Mouse (Mus musculus): ENCODE results near the gene Ap2m1. TPM values are rescaled to one million over a fixed set of nuclear protein-coding genes. Genes with fewer than 3 reads are reported as not detected.

The Ap2m1 gene
- polyA plus RNA-seq, 1 experiment from 2014 or later = 487 TPM

DNA sequence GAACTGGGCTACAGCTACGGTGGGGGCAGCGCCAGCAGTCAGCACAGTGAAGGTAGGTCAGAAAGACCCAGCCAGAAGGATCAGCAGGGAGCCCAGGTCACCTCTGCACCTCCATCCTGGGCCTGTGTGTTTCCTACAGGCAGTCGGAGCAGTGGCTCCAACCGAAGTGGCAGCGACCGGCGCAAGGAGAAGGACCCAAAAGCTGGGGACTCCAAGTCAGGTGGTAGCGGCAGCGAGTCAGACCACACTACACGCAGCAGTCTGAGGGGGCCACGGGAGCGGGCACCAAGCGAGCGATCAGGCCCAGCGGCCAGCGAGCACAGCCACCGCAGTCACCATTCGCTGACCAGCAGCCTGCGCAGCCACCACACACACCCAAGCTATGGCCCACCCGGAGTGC is 4.3 kb upstream of the Ap2m1 start:
- Histone ChIP-seq H3K4me3 (no peak overlapping the region), H3K9me3 (replicated peaks) (no peaks in the 10 kb centered on the region), H3K27ac (ENCODE audit: poor library complexity, severe bottlenecking) (no peak overlapping the region), H3K27me3 (replicated peaks) (no peaks in the 10 kb centered on the region), H3K4me1 (replicated peaks) (peaks cover under 1% of the 10 kb centered on the region; the same call in 1 of the 2 replicates), H3K4me2 (no peak overlapping the region), H3K36me3 (peaks cover 75% of the 10 kb centered on the region), H3K9ac (no peak overlapping the region)
- WGBS = 92% methylated on average over 20 of the region's 20 CpGs
- no peak for ATAC-seq (ENCODE audit: insufficient number of reproducible peaks, low FRiP score)

DNA sequence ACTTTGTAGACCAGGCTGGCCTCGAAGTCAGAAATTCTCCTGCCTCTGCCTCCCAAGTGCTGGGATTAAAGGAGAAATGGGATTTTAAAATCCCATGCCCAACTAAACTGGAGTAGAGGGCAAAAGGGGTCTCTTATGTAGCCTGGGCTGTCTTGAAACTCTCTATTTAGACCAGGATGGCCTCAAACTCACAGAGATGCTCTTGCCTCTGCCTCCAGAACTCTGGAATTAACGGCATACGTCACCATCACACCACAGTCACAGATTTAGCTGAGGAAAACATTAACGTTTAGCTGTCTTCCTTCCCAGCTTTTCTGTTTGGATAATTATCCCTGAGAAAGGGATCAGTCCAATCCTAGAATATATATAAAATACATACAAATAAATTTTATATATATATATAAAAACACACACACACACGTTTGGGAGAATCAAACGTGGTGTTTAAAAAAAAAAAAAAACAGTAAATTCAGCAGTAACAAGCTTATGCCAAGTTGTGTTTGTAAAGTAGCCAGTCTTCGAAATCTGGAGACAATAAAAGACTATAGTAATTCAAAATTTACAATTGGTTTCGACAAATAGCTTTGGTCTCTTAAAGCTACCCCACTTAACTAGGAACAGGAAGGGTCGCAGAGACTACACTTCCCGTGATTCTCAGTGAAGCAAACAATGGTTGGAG is 522 bp upstream of the Ap2m1 start:
- no peaks in the 10 kb centered on the region for H3K9me3 ChIP-seq (replicated peaks)
- WGBS = 48% methylated on average over 10 of the region's 10 CpGs
- peaks cover 59% of the 10 kb centered on the region for H3K36me3 ChIP-seq
- no peak overlapping the region for H3K27ac ChIP-seq (ENCODE audit: poor library complexity, severe bottlenecking)
- peaks cover 29% of the 10 kb centered on the region for H3K4me1 ChIP-seq (replicated peaks)
- no peaks in the 10 kb centered on the region for H3K27me3 ChIP-seq (replicated peaks)
- no peak for ATAC-seq (ENCODE audit: insufficient number of reproducible peaks, low FRiP score)
- H3K4me2 ChIP-seq = no peak overlapping the region
- H3K9ac ChIP-seq = no peak overlapping the region
- H3K4me3 ChIP-seq = 0 out of 2 replicates have a peak overlapping the region, but pooled peaks have one; percentile 83

DNA sequence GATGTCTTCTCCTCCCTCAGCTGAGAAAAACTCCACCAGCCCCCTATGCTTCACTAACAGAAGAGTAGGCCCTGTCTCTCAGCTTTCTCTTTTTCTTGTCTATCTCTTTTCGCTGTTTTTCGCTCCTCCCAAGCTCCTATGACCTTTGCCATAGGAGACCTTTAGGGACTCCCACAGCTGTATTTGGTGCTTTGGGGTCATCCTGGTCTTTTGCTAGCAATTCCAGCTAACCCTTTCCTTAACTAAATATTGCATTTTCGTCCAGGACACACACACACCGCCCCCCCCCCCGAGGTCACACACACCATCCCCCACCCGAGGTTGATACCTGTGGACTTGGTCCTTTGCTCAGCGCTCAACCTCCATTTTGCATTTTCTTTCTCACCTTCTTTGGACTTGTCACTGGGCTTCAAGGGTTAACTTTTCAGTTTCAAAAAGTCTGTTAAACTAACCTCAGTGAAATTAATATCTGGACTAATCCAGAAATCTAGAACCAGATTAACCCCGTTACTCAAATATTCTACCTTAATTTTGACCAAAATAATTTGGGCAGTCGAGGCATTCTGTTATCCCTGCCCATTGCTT is 895 bp downstream of the Ap2m1 start:
- Histone ChIP-seq H3K27ac (ENCODE audit: poor library complexity, severe bottlenecking) (peak overlapping the region; percentile 86), H3K9ac (peak overlapping the region; percentile 92), H3K4me2 (peak overlapping the region; percentile 96), H3K9me3 (replicated peaks) (no peaks in the 10 kb centered on the region), H3K27me3 (replicated peaks) (no peaks in the 10 kb centered on the region), H3K36me3 (peaks cover 61% of the 10 kb centered on the region), H3K4me1 (replicated peaks) (peaks cover 29% of the 10 kb centered on the region), H3K4me3 (peak overlapping the region; percentile 83)
- no peak for ATAC-seq (ENCODE audit: insufficient number of reproducible peaks, low FRiP score)
- WGBS = 32% methylated on average over 9 of the region's 9 CpGs

DNA sequence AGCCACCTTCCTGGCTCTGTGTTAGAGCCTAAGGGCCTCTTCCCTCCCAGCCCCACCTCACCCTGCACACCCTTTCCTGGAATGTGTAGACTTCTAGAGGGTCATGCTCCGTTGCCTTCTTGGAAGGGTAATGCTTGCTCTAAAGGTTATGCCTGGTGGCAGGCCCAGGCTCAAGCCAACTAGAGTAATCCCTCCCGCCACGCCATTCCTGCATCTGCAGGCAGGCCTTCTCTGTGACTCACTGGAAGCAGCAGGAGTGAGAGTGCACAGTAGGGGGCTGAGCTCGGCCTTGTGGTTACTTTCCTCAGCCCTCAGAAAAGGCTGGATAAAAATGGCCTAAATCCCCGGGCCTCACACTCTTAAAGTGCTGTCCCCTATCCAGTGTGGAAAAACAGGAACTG is 1.8 kb downstream of the Ap2m1 start:
- Histone ChIP-seq H3K36me3 (peaks cover 61% of the 10 kb centered on the region), H3K9me3 (replicated peaks) (no peaks in the 10 kb centered on the region), H3K4me3 (peak overlapping the region; percentile 83), H3K4me2 (peak overlapping the region; percentile 96), H3K9ac (peak overlapping the region; percentile 64), H3K27me3 (replicated peaks) (no peaks in the 10 kb centered on the region), H3K27ac (ENCODE audit: poor library complexity, severe bottlenecking) (peak overlapping the region; percentile 22; the same call in 1 of the 2 replicates), H3K4me1 (replicated peaks) (peaks cover 29% of the 10 kb centered on the region)
- WGBS = 20% methylated on average over 5 of the region's 5 CpGs
- ATAC-seq (ENCODE audit: insufficient number of reproducible peaks, low FRiP score) = no peak

DNA sequence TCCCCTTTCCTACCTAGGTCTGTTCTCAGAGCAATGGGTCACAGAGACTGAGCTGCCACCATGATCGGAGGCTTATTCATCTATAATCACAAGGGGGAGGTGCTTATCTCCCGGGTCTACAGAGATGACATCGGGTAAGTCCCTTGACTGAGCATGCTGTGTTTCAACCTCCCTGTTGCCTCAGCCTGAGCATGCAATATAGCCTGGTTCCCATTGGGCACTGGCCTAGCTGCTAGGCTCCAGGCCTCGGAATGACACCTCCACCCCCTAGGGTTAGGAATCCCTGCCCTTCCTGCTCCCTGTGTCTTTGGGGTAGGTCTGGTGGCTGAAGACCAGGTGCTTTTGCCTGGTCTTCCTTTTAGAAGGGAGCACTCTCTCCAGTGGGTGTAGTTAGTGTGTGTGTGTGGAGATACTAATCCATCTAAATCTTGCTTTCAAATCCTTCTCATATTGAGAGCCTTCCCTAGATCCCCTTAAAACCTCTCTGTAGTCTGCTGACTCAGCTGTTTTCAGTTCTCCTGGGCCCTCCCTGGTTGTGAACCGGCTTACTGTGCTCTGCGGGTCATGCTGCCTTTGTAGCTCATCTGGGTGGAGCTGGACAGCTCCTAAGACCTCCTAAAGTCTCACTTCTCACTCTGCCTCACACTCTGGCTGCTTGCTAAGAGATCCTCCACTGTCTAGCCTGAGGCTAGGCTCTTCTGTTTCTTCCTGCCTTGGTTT is 2.5 kb downstream of the Ap2m1 start:
- Histone ChIP-seq H3K4me2 (peak overlapping the region; percentile 96), H3K9me3 (replicated peaks) (no peaks in the 10 kb centered on the region), H3K36me3 (peaks cover 61% of the 10 kb centered on the region), H3K4me3 (peak overlapping the region; percentile 83), H3K27ac (ENCODE audit: poor library complexity, severe bottlenecking) (no peak overlapping the region), H3K4me1 (replicated peaks) (peaks cover 29% of the 10 kb centered on the region), H3K27me3 (replicated peaks) (no peaks in the 10 kb centered on the region), H3K9ac (peak overlapping the region; percentile 64)
- WGBS = 25% methylated on average over 6 of the region's 6 CpGs
- no peak for ATAC-seq (ENCODE audit: insufficient number of reproducible peaks, low FRiP score)

DNA sequence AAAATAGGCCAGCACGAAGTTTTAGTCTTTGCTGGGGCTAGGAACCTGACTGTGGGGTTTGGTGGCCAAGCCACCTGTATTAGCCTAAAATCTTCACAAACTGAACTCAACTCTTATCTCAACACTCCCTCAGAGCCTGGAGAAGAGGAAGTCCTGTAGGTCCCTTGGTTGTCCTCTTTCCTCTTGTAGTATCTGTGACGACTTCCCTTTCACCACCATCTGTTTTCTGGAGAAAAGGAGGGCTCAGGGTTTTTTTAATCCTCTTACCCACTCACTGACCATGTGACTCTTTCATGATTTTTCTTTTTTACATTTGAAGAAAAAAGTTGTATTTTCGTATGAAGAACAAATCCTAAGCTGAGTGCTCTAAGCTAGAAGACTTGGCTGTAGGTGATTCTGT is 4.4 kb downstream of the Ap2m1 start:
- no peak overlapping the region for H3K4me3 ChIP-seq
- no peaks in the 10 kb centered on the region for H3K27me3 ChIP-seq (replicated peaks)
- peaks cover 29% of the 10 kb centered on the region for H3K4me1 ChIP-seq (replicated peaks)
- no peak overlapping the region for H3K4me2 ChIP-seq
- H3K27ac ChIP-seq (ENCODE audit: poor library complexity, severe bottlenecking) = no peak overlapping the region
- H3K36me3 ChIP-seq = peaks cover 66% of the 10 kb centered on the region
- no peaks in the 10 kb centered on the region for H3K9me3 ChIP-seq (replicated peaks)
- ATAC-seq (ENCODE audit: insufficient number of reproducible peaks, low FRiP score) = no peak
- no peak overlapping the region for H3K9ac ChIP-seq
- WGBS = 63% methylated on average over 3 of the region's 3 CpGs

DNA sequence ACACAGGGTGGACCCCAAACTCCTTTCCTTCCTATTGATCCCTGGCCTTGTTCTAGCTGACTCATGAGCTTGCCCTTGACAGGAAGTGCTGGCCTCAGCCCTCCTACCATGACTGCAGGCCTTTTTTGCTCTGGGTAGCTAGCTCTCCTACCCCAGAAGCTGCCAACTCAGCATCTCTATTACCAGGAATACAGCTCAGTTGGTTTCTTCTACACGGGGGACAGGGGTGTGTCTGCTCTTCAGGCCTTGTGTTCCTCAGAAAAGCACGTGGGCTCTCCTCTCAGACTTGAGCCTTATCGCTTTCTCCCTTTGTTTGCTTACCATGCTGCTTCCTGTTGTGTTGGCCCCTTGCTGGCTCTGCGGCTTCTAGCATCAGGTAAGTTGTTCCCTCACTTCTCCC is 5.2 kb downstream of the Ap2m1 start:
- Histone ChIP-seq H3K27me3 (replicated peaks) (no peaks in the 10 kb centered on the region), H3K36me3 (peaks cover 74% of the 10 kb centered on the region), H3K4me3 (no peak overlapping the region), H3K9me3 (replicated peaks) (no peaks in the 10 kb centered on the region), H3K4me1 (replicated peaks) (peaks cover 29% of the 10 kb centered on the region), H3K9ac (no peak overlapping the region), H3K27ac (ENCODE audit: poor library complexity, severe bottlenecking) (no peak overlapping the region), H3K4me2 (no peak overlapping the region)
- WGBS = 66% methylated on average over 4 of the region's 4 CpGs
- ATAC-seq (ENCODE audit: insufficient number of reproducible peaks, low FRiP score) = no peak

DNA sequence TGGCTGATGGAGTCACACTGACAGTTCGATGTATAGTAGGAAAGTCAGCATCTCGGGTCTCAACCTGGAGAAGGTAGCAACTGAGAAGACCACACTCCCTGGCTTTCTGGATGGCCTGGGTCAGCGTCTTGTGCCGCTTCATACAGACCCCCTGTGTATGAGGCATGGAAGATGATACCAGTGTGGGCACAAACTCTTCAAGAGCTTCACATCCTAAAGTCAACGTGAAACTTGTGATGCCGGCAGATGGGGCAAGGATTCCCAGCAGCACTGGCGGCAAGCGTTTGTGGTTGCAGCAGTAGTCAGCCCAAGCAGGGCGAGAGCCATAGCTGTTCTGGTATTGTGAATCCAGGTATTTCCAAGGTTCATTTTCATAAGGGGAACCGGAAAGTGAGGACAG is 10.4 kb downstream of the Ap2m1 start:
- Histone ChIP-seq H3K4me3 (no peak overlapping the region), H3K36me3 (peaks cover 60% of the 10 kb centered on the region), H3K27ac (ENCODE audit: poor library complexity, severe bottlenecking) (no peak overlapping the region), H3K9ac (no peak overlapping the region), H3K4me1 (replicated peaks) (peaks cover 15% of the 10 kb centered on the region), H3K4me2 (no peak overlapping the region), H3K9me3 (replicated peaks) (no peaks in the 10 kb centered on the region), H3K27me3 (replicated peaks) (no peaks in the 10 kb centered on the region)
- WGBS = 93% methylated on average over 10 of the region's 10 CpGs
- ATAC-seq (ENCODE audit: insufficient number of reproducible peaks, low FRiP score) = no peak

DNA sequence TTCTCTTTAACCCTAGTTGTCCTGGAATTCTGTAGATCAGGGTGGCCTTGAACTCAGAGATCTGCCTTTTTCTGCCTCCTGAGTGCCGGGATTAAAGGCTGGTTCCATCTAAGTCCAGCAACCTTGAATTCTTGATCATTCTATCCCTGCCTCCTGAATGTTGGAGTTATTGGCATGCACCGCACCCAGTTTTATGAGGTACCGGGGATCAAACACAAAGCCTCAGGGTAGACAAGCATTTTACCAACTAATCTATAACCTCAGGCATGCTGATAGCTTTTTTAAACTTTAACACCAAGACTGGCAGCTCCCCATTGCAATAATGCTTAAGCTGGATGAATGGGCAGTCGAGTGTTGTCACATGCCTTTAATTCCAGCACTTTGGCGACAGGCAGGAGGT is 12.1 kb downstream of the Ap2m1 start:
- Histone ChIP-seq H3K4me2 (peak overlapping the region; percentile 73), H3K4me3 (peak overlapping the region; percentile 71), H3K9me3 (replicated peaks) (no peaks in the 10 kb centered on the region), H3K27ac (ENCODE audit: poor library complexity, severe bottlenecking) (peak overlapping the region; percentile 83; the same call in 1 of the 2 replicates), H3K9ac (peak overlapping the region; percentile 82), H3K36me3 (peaks cover 59% of the 10 kb centered on the region), H3K27me3 (replicated peaks) (no peaks in the 10 kb centered on the region), H3K4me1 (replicated peaks) (peaks cover 15% of the 10 kb centered on the region)
- no peak for ATAC-seq (ENCODE audit: insufficient number of reproducible peaks, low FRiP score)
- 49% methylated on average over 5 of the region's 5 CpGs for WGBS

DNA sequence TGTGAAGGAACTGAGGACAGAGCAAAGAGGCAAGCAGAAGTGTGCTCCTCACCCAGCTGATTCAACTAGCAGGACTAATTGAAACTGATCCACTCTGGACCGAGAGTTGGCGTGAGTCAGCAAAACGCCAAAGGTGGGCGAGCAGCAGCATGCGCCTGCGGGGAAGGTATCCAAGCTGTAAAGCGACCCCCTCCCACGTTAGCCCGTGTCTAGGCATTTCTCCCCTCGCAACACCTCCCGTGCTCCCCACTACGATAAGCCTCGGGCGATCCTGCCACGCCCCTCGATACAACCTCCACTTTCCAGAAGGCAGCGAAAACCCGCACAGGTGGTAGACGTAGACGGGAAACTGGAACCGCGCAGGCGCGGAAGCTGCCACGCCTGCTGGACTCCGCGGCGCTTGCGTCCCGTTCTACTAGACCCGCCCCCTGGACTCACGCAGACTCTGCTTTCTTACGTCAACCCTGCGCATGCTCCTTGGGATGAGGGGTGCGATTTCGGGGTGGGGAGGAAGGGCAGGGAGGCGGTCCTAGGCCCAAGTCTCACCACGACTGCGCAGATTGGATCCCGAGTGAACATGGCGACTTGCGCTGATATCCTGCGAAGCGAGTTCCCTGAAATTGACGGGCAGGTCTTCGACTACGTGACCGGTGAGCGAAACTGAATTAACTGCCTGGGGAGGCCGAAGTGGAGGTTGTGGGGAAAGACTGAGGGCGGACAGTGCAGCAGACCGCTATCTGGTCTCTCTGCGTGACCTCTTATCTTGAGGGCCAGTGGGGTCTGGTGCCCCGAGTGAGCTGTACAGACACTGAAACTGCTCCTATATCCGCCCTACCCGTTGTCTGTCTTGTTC is 13.0 kb downstream of the Ap2m1 start, which contains the start of gene Abcf3:
Gene Abcf3 (plus strand): TSS at position 482 of the 853 bp plus-strand sequence.
- H3K36me3 ChIP-seq = peaks cover 60% of the 10 kb centered on the region
- peak within 1 kb of the TSS; percentile 85 for H3K9ac ChIP-seq
- peak; percentile 99 for ATAC-seq (ENCODE audit: insufficient number of reproducible peaks, low FRiP score)
- no peaks in the 10 kb centered on the region for H3K9me3 ChIP-seq (replicated peaks)
- H3K4me2 ChIP-seq = peak within 1 kb of the TSS; percentile 85
- peak within 1 kb of the TSS; percentile 83 for H3K27ac ChIP-seq (ENCODE audit: poor library complexity, severe bottlenecking)
- no peaks in the 10 kb centered on the region for H3K27me3 ChIP-seq (replicated peaks)
- peaks cover 15% of the 10 kb centered on the region for H3K4me1 ChIP-seq (replicated peaks)
- H3K4me3 ChIP-seq = peak within 1 kb of the TSS; percentile 71
- WGBS = 1% methylated on average over 56 of the region's 56 CpGs
